Mouse (Mus musculus) testis, adult 2 months (tissue): ENCODE measurements at regions not wholly inside any gene's neighbourhood (a gene's known extent, or its start where the extent isn't known, plus 50 kb on each side); places are given as distances from the start of the nearest gene placed in this dataset.

ENCODE experiments used
- CTCF ChIP-seq: fragments of 200-500 bp; IDR thresholded peaks from 2 replicates; pipeline ENCODE4 v1.5.1; 2012; ENCODE audit warnings: low read depth, mild to moderate bottlenecking, inconsistent platforms, low read length, moderate library complexity; ENCODE audit not compliant: control insufficient read depth, insufficient read depth, insufficient replicate concordance
- POLR2A ChIP-seq: fragments of 200-500 bp; IDR thresholded peaks from 2 replicates; pipeline ENCODE4 v1.6.1; 2012; ENCODE audit warnings: low read depth, mild to moderate bottlenecking, inconsistent platforms, low read length, moderate library complexity; ENCODE audit not compliant: control insufficient read depth

DNA sequence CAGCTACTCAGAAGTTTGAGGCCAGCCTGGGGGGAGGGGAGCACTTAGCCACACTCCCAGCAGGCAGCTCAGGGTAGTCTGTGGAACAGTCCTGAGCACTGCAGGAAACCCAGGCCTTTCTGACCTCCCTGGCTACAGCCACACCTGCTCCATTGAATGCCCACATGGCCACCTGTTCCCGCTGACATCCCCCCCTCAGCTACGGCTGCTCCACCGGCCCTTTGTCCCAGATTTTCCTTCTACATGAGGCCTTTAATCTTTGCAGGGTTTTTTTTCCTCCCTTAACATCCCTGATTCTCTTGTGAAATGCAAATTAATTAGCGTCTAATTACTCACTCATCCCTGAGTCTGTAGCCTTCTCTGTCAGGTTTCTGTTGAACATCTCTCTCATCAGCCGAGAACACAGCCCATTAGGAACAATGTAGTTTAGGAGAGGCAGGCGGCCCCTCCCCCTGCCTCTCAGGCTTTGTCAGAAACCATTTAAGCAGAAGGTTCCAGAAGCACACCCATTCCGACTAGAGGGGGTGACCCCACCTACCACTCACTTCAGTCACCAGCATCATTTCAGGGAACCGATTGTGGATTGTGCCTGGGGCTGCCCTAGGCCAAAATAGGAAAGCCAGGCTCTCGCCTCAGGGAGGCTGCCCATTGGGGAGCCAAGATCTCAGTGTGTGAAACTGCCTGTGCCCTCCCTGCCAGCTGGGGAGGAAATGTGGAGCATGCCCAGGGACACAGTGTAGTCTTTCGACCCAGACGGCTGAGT, 78.8 kb upstream of the Tle3 start:
- TF ChIP-seq CTCF (no peak), POLR2A (no peak)
